Mouse (Mus musculus): Measurements from ENCODE around the gene Dhx9. TPM values are rescaled to one million over a fixed set of nuclear protein-coding genes. Genes with fewer than 3 reads are reported as not detected.
"Not testable (repeated sequence)": the region's sequence is repeated elsewhere in the genome, so short reads cannot be mapped to it uniquely, and the experiment has no call there.

Dhx9 gene
- total and polyA plus RNA-seq, 2 experiments from 2014 or later: 12.7 to 45.8 TPM

GRCm38 (mm10) chr1:153491345-153491744, 3.9 kb upstream of the Dhx9 start:
- no peak overlapping the region for H3K9ac ChIP-seq (replicated peaks; ENCODE audit: low read depth, low read length)
- peaks cover under 1% of the 10 kb centered on the region; the same call in 1 of the 2 replicates for H3K4me1 ChIP-seq (ENCODE audit: control insufficient read depth, insufficient read depth)
- no peak overlapping the region for H3K4me2 ChIP-seq (ENCODE audit: low read depth, low read length)
- H3K9me3 ChIP-seq (replicated peaks; ENCODE audit: control insufficient read depth, low read length): no peaks in the 10 kb centered on the region
- H3K36me3 ChIP-seq (replicated peaks; ENCODE audit: control insufficient read depth, insufficient read depth, low read length): no peaks in the 10 kb centered on the region
- ATAC-seq (ENCODE audit: insufficient read depth, low read depth) (no peak), DNase-seq (ENCODE audit: low spot score) (no peak)
- 86% methylated on average over 2 of the region's 2 CpGs for WGBS
- H3K4me3 ChIP-seq (ENCODE audit: low read depth, low read length): no peak overlapping the region
- H3K27ac ChIP-seq (ENCODE audit: low read depth): no peak overlapping the region
- no peaks in the 10 kb centered on the region for H3K27me3 ChIP-seq (ENCODE audit: control insufficient read depth, insufficient read depth, low read length)
- TF ChIP-seq EP300 (IDR thresholded peaks at IDR 0.05; ENCODE audit: low read depth) (no peak), CTCF (IDR thresholded peaks at IDR 0.05; ENCODE audit: low read depth) (no peak)

- no peaks in the 10 kb centered on the region for H3K36me3 ChIP-seq (replicated peaks; ENCODE audit: control insufficient read depth, insufficient read depth, low read length)
- 73% methylated on average over 4 of the region's 4 CpGs for WGBS
- H3K9me3 ChIP-seq (replicated peaks; ENCODE audit: control insufficient read depth, low read length): no peaks in the 10 kb centered on the region
- no peaks in the 10 kb centered on the region for H3K27me3 ChIP-seq (ENCODE audit: control insufficient read depth, insufficient read depth, low read length)
- no peak overlapping the region for H3K4me3 ChIP-seq (ENCODE audit: low read depth, low read length)
- no peak overlapping the region for H3K27ac ChIP-seq (ENCODE audit: low read depth)
- peaks cover 14% of the 10 kb centered on the region for H3K4me1 ChIP-seq (ENCODE audit: control insufficient read depth, insufficient read depth)
- H3K4me2 ChIP-seq (ENCODE audit: low read depth, low read length): no peak overlapping the region
- TF ChIP-seq CTCF (IDR thresholded peaks at IDR 0.05; ENCODE audit: low read depth) (no peak), EP300 (IDR thresholded peaks at IDR 0.05; ENCODE audit: low read depth) (no peak)
- ATAC-seq (ENCODE audit: insufficient read depth, low read depth) (no peak), DNase-seq (ENCODE audit: low spot score) (no peak)
- H3K9ac ChIP-seq (replicated peaks; ENCODE audit: low read depth, low read length): no peak overlapping the region
These were observed 2.5 kb upstream of the Dhx9 start for GRCm38 (mm10) chr1:153489963-153490362.

- Histone ChIP-seq H3K27me3 (ENCODE audit: control insufficient read depth, insufficient read depth, low read length) (no peaks in the 10 kb centered on the region), H3K9me3 (replicated peaks; ENCODE audit: control insufficient read depth, low read length) (no peaks in the 10 kb centered on the region), H3K4me2 (ENCODE audit: low read depth, low read length) (no peak overlapping the region), H3K4me3 (ENCODE audit: low read depth, low read length) (no peak overlapping the region), H3K4me1 (ENCODE audit: control insufficient read depth, insufficient read depth) (peaks cover 18% of the 10 kb centered on the region), H3K9ac (replicated peaks; ENCODE audit: low read depth, low read length) (no peak overlapping the region), H3K27ac (ENCODE audit: low read depth) (0 out of 2 replicates have a peak overlapping the region, but pooled peaks have one; percentile 18), H3K36me3 (replicated peaks; ENCODE audit: control insufficient read depth, insufficient read depth, low read length) (no peaks in the 10 kb centered on the region)
- WGBS: 47% methylated on average over 2 of the region's 2 CpGs
- ATAC-seq (ENCODE audit: insufficient read depth, low read depth) (no peak), DNase-seq (ENCODE audit: low spot score) (no peak)
- TF ChIP-seq EP300 (IDR thresholded peaks at IDR 0.05; ENCODE audit: low read depth) (no peak), CTCF (IDR thresholded peaks at IDR 0.05; ENCODE audit: low read depth) (no peak)
These were observed 2.1 kb upstream of the Dhx9 start for GRCm38 (mm10) chr1:153489540-153489939.

GRCm38 (mm10) chr1:153489132-153489531, 1.7 kb upstream of the Dhx9 start:
- DNase-seq (ENCODE audit: low spot score) (no peak), ATAC-seq (ENCODE audit: insufficient read depth, low read depth) (no peak)
- Histone ChIP-seq H3K4me1 (ENCODE audit: control insufficient read depth, insufficient read depth) (peaks cover 21% of the 10 kb centered on the region), H3K9me3 (replicated peaks; ENCODE audit: control insufficient read depth, low read length) (no peaks in the 10 kb centered on the region), H3K4me3 (ENCODE audit: low read depth, low read length) (no peak overlapping the region), H3K27me3 (ENCODE audit: control insufficient read depth, insufficient read depth, low read length) (no peaks in the 10 kb centered on the region), H3K4me2 (ENCODE audit: low read depth, low read length) (no peak overlapping the region), H3K36me3 (replicated peaks; ENCODE audit: control insufficient read depth, insufficient read depth, low read length) (no peaks in the 10 kb centered on the region), H3K27ac (ENCODE audit: low read depth) (0 out of 2 replicates have a peak overlapping the region, but pooled peaks have one; percentile 18), H3K9ac (replicated peaks; ENCODE audit: low read depth, low read length) (no peak overlapping the region)
- 47% methylated on average over 7 of the region's 7 CpGs for WGBS
- TF ChIP-seq EP300 (IDR thresholded peaks at IDR 0.05; ENCODE audit: low read depth) (no peak), CTCF (IDR thresholded peaks at IDR 0.05; ENCODE audit: low read depth) (peak; percentile 23)

GRCm38 (mm10) chr1:153486767-153487499, 527 bp downstream of the Dhx9 start:
- H3K4me1 ChIP-seq (ENCODE audit: control insufficient read depth, insufficient read depth): peaks cover 21% of the 10 kb centered on the region
- no peaks in the 10 kb centered on the region for H3K9me3 ChIP-seq (replicated peaks; ENCODE audit: control insufficient read depth, low read length)
- peak overlapping the region; percentile 91 for H3K4me3 ChIP-seq (ENCODE audit: low read depth, low read length)
- H3K4me2 ChIP-seq (ENCODE audit: low read depth, low read length): peak overlapping the region; percentile 75
- peak; percentile 71 for ATAC-seq (ENCODE audit: insufficient read depth, low read depth)
- peaks cover 5% of the 10 kb centered on the region; the same call in 1 of the 2 replicates for H3K36me3 ChIP-seq (replicated peaks; ENCODE audit: control insufficient read depth, insufficient read depth, low read length)
- no peak for TF ChIP-seq EP300 (IDR thresholded peaks at IDR 0.05; ENCODE audit: low read depth)
- no peak for TF ChIP-seq CTCF (IDR thresholded peaks at IDR 0.05; ENCODE audit: low read depth)
- H3K27me3 ChIP-seq (ENCODE audit: control insufficient read depth, insufficient read depth, low read length): no peaks in the 10 kb centered on the region
- WGBS: under 1% methylated on average over 62 of the region's 64 CpGs
- H3K9ac ChIP-seq (replicated peaks; ENCODE audit: low read depth, low read length): peak overlapping the region; percentile 87
- peak overlapping the region; percentile 82 for H3K27ac ChIP-seq (ENCODE audit: low read depth)
- DNase-seq (ENCODE audit: low spot score): peak; percentile 68

GRCm38 (mm10) chr1:153486120-153486519, 1.3 kb downstream of the Dhx9 start:
- not testable (repeated sequence) for H3K27me3 ChIP-seq (ENCODE audit: control insufficient read depth, insufficient read depth, low read length); DNase-seq (ENCODE audit: low spot score); H3K27ac ChIP-seq (ENCODE audit: low read depth); H3K36me3 ChIP-seq (replicated peaks; ENCODE audit: control insufficient read depth, insufficient read depth, low read length); ATAC-seq (ENCODE audit: insufficient read depth, low read depth); H3K9me3 ChIP-seq (replicated peaks; ENCODE audit: control insufficient read depth, low read length)
- Histone ChIP-seq H3K4me3 (ENCODE audit: low read depth, low read length) (peak overlapping the region; percentile 91), H3K4me2 (ENCODE audit: low read depth, low read length) (peak overlapping the region; percentile 75), H3K4me1 (ENCODE audit: control insufficient read depth, insufficient read depth) (peaks cover 21% of the 10 kb centered on the region), H3K9ac (replicated peaks; ENCODE audit: low read depth, low read length) (peak overlapping the region; percentile 87)
- 11% methylated on average over 6 of the region's 6 CpGs for WGBS

Data from heart, postnatal 0 days (tissue).